ENCODE assay signal across 15 mouse cellular contexts in the genomic region with DNA sequence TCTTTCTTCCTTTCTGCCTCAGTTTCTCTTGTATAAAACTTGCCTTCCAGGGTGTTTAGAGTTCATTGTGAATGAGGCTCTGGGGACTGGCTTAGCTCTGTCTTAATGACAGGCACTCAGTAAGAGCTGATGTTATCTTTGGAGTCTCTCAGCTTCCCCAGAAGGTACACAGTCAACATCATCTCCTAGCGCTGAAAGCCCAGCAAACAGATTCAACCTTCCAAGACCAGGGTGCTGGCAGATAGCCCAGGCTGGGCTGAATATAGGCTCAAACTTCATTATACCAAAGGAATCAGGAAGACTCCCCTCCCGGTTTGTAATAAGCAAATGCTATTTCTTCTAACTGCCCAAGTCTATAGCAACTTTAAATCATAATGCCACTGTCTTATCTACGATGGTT. TPM values are rescaled to one million over a fixed set of nuclear protein-coding genes. Genes with fewer than 3 reads are reported as not detected.
DNase-seq lines count a peak whose midpoint lies in the region; ATAC-seq and TF ChIP-seq lines count a peak whose summit lies in the region.
"Had no signal": no experiment of that assay in that cellular context is flagged by ENCODE, and none has a peak within 500 bp of the region (broad histone marks: within the 10 kb centered on the region; RNA-seq: fewer than 3 reads in every experiment).

No protein-coding gene starts in this region.

- no peak for DNase-seq in heart, embryonic 10.5 days (ENCODE audit: low spot score)
- no peak for DNase-seq in heart, adult 2 months
- no peak for DNase-seq in liver, embryonic 13.5 days
- DNase-seq in liver, result no peak
- no peak for DNase-seq in midbrain, postnatal 0 days (ENCODE audit: low spot score)
- DNase-seq in right cerebral cortex, postnatal 14 days, result no peak
- DNase-seq in T-cell, adult 2 months (ENCODE audit: low spot score), result no peak
- DNase-seq: adrenal gland, adult 2 months; gastrocnemius, postnatal 14 days; kidney, adult 2 months; right cerebral cortex, postnatal 25 days had no signal

- intact Hi-C loops in heart, adult 2 months (cut with DNase I), result no loop called here

- H3K27me3 ChIP-seq in heart, embryonic 10.5 days (ENCODE audit: insufficient read depth, poor library complexity, severe bottlenecking), result peaks cover 38% of the 10 kb centered on the region
- H3K27me3 ChIP-seq in heart, adult 2 months (ENCODE audit: control insufficient read depth, insufficient read depth, low read length), result no peaks in the 10 kb centered on the region
- H3K27me3 ChIP-seq in liver, embryonic 13.5 days, result peaks cover 15% of the 10 kb centered on the region; the same call in 1 of the 2 replicates
- H3K27me3 ChIP-seq in hindbrain, embryonic 16.5 days (replicated peaks; ENCODE audit: control insufficient read depth, insufficient read depth, low read length), result no peaks in the 10 kb centered on the region
- no peaks in the 10 kb centered on the region for H3K27me3 ChIP-seq in midbrain, postnatal 0 days (ENCODE audit: insufficient read depth, low read length)
- H3K27me3 ChIP-seq: embryonic facial prominence, embryonic 13.5 days; limb, embryonic 12.5 days; Patski had no signal

- no peaks in the 10 kb centered on the region for H3K79me2 ChIP-seq in heart, adult 2 months (replicated peaks; ENCODE audit: control insufficient read depth, insufficient read depth, low read length)

- no peak for TF ChIP-seq POLR2A in heart, adult 2 months (IDR thresholded peaks at IDR 0.05; ENCODE audit: insufficient read depth, low read depth, low read length)

- no peaks in the 10 kb centered on the region for H3K36me3 ChIP-seq in heart, embryonic 10.5 days
- no peaks in the 10 kb centered on the region for H3K36me3 ChIP-seq in heart, adult 2 months (ENCODE audit: control insufficient read depth, insufficient read depth, low read length)
- H3K36me3 ChIP-seq in liver, embryonic 13.5 days, result peaks cover 6% of the 10 kb centered on the region; the same call in 1 of the 2 replicates
- no peaks in the 10 kb centered on the region for H3K36me3 ChIP-seq in hindbrain, embryonic 16.5 days (ENCODE audit: control insufficient read depth, insufficient read depth, low read length)
- no peaks in the 10 kb centered on the region for H3K36me3 ChIP-seq in midbrain, postnatal 0 days (ENCODE audit: insufficient read depth, low read length)

- no peaks in the 10 kb centered on the region for H3K9me3 ChIP-seq in heart, embryonic 10.5 days
- no peaks in the 10 kb centered on the region for H3K9me3 ChIP-seq in liver, embryonic 13.5 days (replicated peaks)
- H3K9me3 ChIP-seq in hindbrain, embryonic 16.5 days (ENCODE audit: control insufficient read depth, low read length), result no peaks in the 10 kb centered on the region
- H3K9me3 ChIP-seq in midbrain, postnatal 0 days (ENCODE audit: low read length), result no peaks in the 10 kb centered on the region
- H3K9me3 ChIP-seq: embryonic facial prominence, embryonic 13.5 days had no signal

- H3K9ac ChIP-seq in heart, adult 2 months (ENCODE audit: low read depth, low read length), result no peak overlapping the region
- 0 out of 2 replicates have a peak overlapping the region, but pooled peaks have one; percentile 67 for H3K9ac ChIP-seq in liver, embryonic 13.5 days
- H3K9ac ChIP-seq in hindbrain, embryonic 16.5 days (ENCODE audit: low read depth, low read length), result no peak overlapping the region
- no peak overlapping the region for H3K9ac ChIP-seq in midbrain, postnatal 0 days (replicated peaks; ENCODE audit: low read length, poor library complexity, severe bottlenecking)
- H3K9ac ChIP-seq: embryonic facial prominence, embryonic 13.5 days; limb, embryonic 12.5 days had no signal

- ATAC-seq in liver, embryonic 13.5 days (ENCODE audit: low read depth), result no peak
- ATAC-seq in hindbrain, embryonic 16.5 days, result no peak
- ATAC-seq in midbrain, postnatal 0 days (ENCODE audit: low FRiP score), result no peak
- ATAC-seq: Patski had no signal

- no peak overlapping the region for H3K4me2 ChIP-seq in liver, embryonic 13.5 days
- no peak overlapping the region for H3K4me2 ChIP-seq in hindbrain, embryonic 16.5 days (ENCODE audit: low read length)
- no peak overlapping the region for H3K4me2 ChIP-seq in midbrain, postnatal 0 days (ENCODE audit: low read depth, low read length, poor library complexity, severe bottlenecking)

- 55% methylated on average over 3 of the region's 3 CpGs for WGBS in heart, embryonic 10.5 days
- WGBS in heart, adult 2 months, result 43% methylated on average over 3 of the region's 3 CpGs
- WGBS in liver, embryonic 13.5 days (ENCODE audit: insufficient replicate concordance), result 53% methylated on average over 3 of the region's 3 CpGs
- WGBS in hindbrain, embryonic 16.5 days, result 66% methylated on average over 3 of the region's 3 CpGs
- WGBS in midbrain, postnatal 0 days, result 61% methylated on average over 3 of the region's 3 CpGs

- H3K4me1 ChIP-seq in heart, embryonic 10.5 days, result peaks cover 59% of the 10 kb centered on the region
- H3K4me1 ChIP-seq in heart, adult 2 months (ENCODE audit: control insufficient read depth, insufficient read depth, low read length), result peaks cover 3% of the 10 kb centered on the region
- peaks cover 89% of the 10 kb centered on the region for H3K4me1 ChIP-seq in liver, embryonic 13.5 days (replicated peaks)
- H3K4me1 ChIP-seq in hindbrain, embryonic 16.5 days (ENCODE audit: control insufficient read depth, insufficient read depth, low read depth, low read length), result peaks cover 70% of the 10 kb centered on the region
- peaks cover 57% of the 10 kb centered on the region for H3K4me1 ChIP-seq in midbrain, postnatal 0 days (ENCODE audit: insufficient read depth, low read length)

- no peak for TF ChIP-seq EP300 in heart, adult 2 months (IDR thresholded peaks at IDR 0.05; ENCODE audit: insufficient read depth, low read depth, low read length)

- peak overlapping the region; percentile 94; the same call in 1 of the 2 replicates for H3K27ac ChIP-seq in heart, embryonic 10.5 days
- H3K27ac ChIP-seq in heart, adult 2 months, result no peak overlapping the region
- H3K27ac ChIP-seq in liver, embryonic 13.5 days, result peak overlapping the region; percentile 86
- peak overlapping the region; percentile 25; the same call in 1 of the 2 replicates for H3K27ac ChIP-seq in hindbrain, embryonic 16.5 days (ENCODE audit: low read depth, low read length)
- H3K27ac ChIP-seq in midbrain, postnatal 0 days (ENCODE audit: low read depth, low read length), result peak overlapping the region; percentile 98
- H3K27ac ChIP-seq: embryonic facial prominence, embryonic 13.5 days had no signal

- no peak overlapping the region for H3K4me3 ChIP-seq in heart, embryonic 10.5 days
- no peak overlapping the region for H3K4me3 ChIP-seq in heart, adult 2 months
- no peak overlapping the region for H3K4me3 ChIP-seq in liver, embryonic 13.5 days (replicated peaks)
- no peak overlapping the region for H3K4me3 ChIP-seq in hindbrain, embryonic 16.5 days (ENCODE audit: low read length)
- H3K4me3 ChIP-seq in midbrain, postnatal 0 days (ENCODE audit: low read depth, low read length), result no peak overlapping the region
- H3K4me3 ChIP-seq: embryonic facial prominence, embryonic 13.5 days; limb, embryonic 12.5 days had no signal

- TF ChIP-seq CTCF in heart, adult 2 months (IDR thresholded peaks at IDR 0.05), result no peak
- TF ChIP-seq CTCF in midbrain, postnatal 0 days (IDR thresholded peaks at IDR 0.05), result no peak

RNA-seq across cellular contexts. Expression of a gene that starts 1.2 kb away (rescaled TPM):
- 6.4 and 6.8 TPM in 2 replicates for polyA plus RNA-seq in heart, embryonic 10.5 days (2016; fragmentation: Nextera tagmentation; extraction: Ambion mirVana)
- total RNA-seq in heart, adult 2 months (2021), result 10 to 100 TPM; 17.4 to 18.4 TPM
- 22.7 and 28.4 TPM in 2 replicates for polyA plus RNA-seq in heart, adult 2 months (2012; rRNA removed)
- polyA plus RNA-seq in liver, embryonic 13.5 days (2015; fragmentation: Nextera tagmentation; extraction: Ambion mirVana), result 5.6 and 6.0 TPM in 2 replicates
- polyA plus RNA-seq in hindbrain, embryonic 16.5 days (2015; fragmentation: Nextera tagmentation; extraction: Ambion mirVana), result 50.1 and 53.5 TPM in 2 replicates
- total RNA-seq in midbrain, postnatal 0 days (2014; rRNA removed), result 104 and 121 TPM in 2 replicates
- polyA plus RNA-seq in midbrain, postnatal 0 days (2015; fragmentation: Nextera tagmentation; extraction: Ambion mirVana), result 55.2 and 59.1 TPM in 2 replicates

RNA-seq across cellular contexts. Expression of a gene that starts 38.7 kb away (rescaled TPM):
- polyA plus RNA-seq in heart, embryonic 10.5 days (2016; fragmentation: Nextera tagmentation; extraction: Ambion mirVana), result 10.7 and 11.6 TPM in 2 replicates
- total RNA-seq in heart, adult 2 months (2021), result 1 to 10 TPM; 2.5 to 3.4 TPM
- polyA plus RNA-seq in heart, adult 2 months (2012; rRNA removed), result 2.4 and 6.4 TPM in 2 replicates
- 28.5 and 34.3 TPM in 2 replicates for polyA plus RNA-seq in liver, embryonic 13.5 days (2015; fragmentation: Nextera tagmentation; extraction: Ambion mirVana)
- 15.0 and 21.2 TPM in 2 replicates for polyA plus RNA-seq in hindbrain, embryonic 16.5 days (2015; fragmentation: Nextera tagmentation; extraction: Ambion mirVana)
- 58.3 and 67.8 TPM in 2 replicates for total RNA-seq in midbrain, postnatal 0 days (2014; rRNA removed)
- 16.2 and 17.2 TPM in 2 replicates for polyA plus RNA-seq in midbrain, postnatal 0 days (2015; fragmentation: Nextera tagmentation; extraction: Ambion mirVana)

RNA-seq across cellular contexts. Expression of a gene that starts 57.0 kb away (rescaled TPM):
- 99.3 and 114 TPM in 2 replicates for polyA plus RNA-seq in heart, embryonic 10.5 days (2016; fragmentation: Nextera tagmentation; extraction: Ambion mirVana)
- total RNA-seq in heart, adult 2 months (2021), result 10 to 100 TPM; 55.8 to 56.9 TPM
- 117 and 153 TPM in 2 replicates for polyA plus RNA-seq in heart, adult 2 months (2012; rRNA removed)
- polyA plus RNA-seq in liver, embryonic 13.5 days (2015; fragmentation: Nextera tagmentation; extraction: Ambion mirVana), result 8.7 and 8.8 TPM in 2 replicates
- polyA plus RNA-seq in hindbrain, embryonic 16.5 days (2015; fragmentation: Nextera tagmentation; extraction: Ambion mirVana), result 29.7 and 34.2 TPM in 2 replicates
- 32.0 and 33.5 TPM in 2 replicates for total RNA-seq in midbrain, postnatal 0 days (2014; rRNA removed)
- 12.1 and 15.3 TPM in 2 replicates for polyA plus RNA-seq in midbrain, postnatal 0 days (2015; fragmentation: Nextera tagmentation; extraction: Ambion mirVana)
